Mouse (Mus musculus) monocyte, adult 2 months (primary cell): ENCODE measurements around the gene Mcrs1.

Experiments used
- DNase-seq, 2 experiments: peaks; one replicate each; pipeline ENCODE4 v3.0.0; 2022; ENCODE audit warnings: low spot score in 2 of 2, low read depth in 1 of 2

The Mcrs1 gene

GRCm38 (mm10) chr15:99215741-99216463, 35.9 kb downstream of the Mcrs1 start:
- DNase-seq, result no peak

DNA sequence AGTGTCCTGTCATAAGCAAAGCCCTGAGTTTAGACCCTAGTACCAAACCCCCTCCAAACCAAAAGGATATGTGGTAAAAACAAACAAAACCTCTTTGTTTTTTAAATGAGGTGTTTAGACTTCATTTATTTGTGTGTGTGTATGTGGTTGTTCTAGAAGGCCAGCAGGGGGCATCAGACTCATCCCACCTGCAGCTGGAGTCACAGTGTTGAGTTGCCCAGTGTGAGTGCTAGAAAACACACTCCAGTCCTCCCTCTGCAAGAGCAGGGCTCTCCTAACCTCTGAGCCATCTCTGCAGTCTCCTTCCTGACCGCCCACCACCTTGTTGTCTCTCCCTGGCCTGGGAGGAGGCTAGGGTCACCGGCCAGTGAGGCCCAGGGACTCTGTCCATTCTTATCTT, 36.8 kb downstream of the Mcrs1 start:
- no peak for DNase-seq

- DNase-seq, result no peak
Measured at GRCm38 (mm10) chr15:99213183-99213582, 38.6 kb downstream of the Mcrs1 start.

GRCm38 (mm10) chr15:99205959-99206358, 45.8 kb downstream of the Mcrs1 start:
- DNase-seq, result no peak

GRCm38 (mm10) chr15:99198761-99199160, 53.0 kb downstream of the Mcrs1 start:
- no peak for DNase-seq

DNA sequence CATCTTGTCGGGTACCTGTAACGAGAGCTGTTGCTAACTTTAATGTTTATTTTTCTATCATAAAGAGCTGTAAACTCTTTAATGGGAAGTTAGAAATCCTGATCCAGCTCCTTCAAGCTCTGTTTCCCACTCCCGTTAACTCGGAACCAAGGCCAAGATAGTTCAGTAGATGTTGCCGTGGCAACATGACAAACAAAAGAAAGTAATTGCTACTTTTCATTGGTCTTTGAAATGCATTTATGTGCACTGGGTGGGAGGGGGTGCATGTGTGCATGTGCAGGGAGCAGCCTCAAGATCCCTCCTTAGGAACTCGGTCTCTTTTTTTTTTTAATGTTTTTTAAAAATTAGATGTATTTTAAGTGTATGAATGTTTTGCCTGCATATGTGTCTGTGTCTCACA, 56.7 kb downstream of the Mcrs1 start:
- no peak for DNase-seq

DNA sequence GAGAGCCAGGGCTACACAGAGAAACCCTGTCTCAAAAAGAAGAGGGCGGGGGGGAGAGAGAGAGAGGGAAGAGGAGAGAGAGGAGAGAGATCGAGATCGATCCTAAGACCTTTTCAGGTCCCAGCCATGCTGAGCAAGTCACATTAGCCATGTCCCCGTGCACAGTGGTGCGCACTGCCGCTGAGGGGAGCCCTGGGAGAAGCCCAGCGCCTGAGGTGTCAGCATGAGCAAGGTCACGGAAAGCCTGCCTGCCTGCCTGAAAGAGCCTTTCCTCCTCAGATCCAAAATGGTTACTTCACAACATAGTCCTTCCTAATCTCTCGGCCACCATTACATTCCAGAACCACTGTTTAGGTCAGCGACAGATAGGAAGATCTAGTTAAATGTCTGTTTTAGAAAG, 57.4 kb downstream of the Mcrs1 start:
- no peak for DNase-seq
